Mouse (Mus musculus): ENCODE results near the gene Anks1.

Gene Anks1

DNA sequence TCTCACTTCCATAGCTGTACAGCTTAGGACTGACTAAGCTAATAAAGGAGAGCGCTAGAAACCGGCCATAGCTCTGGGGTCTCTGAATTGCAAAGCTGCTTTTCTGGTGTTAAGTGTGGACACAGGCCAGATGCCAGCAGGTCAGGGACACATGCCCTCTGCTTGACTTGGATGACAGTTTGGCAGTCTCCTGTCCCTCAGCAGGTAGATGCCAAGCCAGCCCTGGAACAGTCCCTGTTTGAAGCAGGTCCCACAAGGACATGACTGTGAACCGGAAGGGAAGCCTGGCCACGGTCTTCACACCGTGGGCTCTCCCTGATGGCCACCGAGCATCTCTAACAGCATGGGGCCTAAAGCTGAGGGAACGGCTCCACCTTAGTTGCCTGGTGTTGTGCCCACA is 153.6 kb downstream of the Anks1 start:
- TF ChIP-seq GATA4 (IDR thresholded peaks at IDR 0.05; ENCODE audit: insufficient replicate concordance, low read length), result no peak

DNA sequence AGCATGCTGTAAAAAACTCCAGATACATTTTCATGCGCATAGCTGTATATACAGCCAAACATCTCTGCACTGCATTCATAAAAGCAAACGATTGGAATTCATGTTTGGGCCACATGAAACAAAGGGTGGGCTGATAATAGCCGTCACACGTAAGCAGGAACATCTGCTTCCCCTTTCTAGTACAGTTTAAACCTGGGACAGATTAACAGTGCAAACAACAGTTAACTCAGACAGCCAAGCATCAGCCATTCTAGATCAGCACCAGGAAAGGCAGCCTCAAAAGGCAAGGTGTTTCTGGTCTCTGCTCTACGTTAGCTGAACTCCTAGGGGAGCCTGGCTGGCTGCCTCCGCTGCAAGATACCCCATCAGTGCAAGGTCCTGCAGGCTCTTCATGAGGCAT is 154.1 kb downstream of the Anks1 start:
- TF ChIP-seq GATA4 (IDR thresholded peaks at IDR 0.05; ENCODE audit: insufficient replicate concordance, low read length), result no peak

DNA sequence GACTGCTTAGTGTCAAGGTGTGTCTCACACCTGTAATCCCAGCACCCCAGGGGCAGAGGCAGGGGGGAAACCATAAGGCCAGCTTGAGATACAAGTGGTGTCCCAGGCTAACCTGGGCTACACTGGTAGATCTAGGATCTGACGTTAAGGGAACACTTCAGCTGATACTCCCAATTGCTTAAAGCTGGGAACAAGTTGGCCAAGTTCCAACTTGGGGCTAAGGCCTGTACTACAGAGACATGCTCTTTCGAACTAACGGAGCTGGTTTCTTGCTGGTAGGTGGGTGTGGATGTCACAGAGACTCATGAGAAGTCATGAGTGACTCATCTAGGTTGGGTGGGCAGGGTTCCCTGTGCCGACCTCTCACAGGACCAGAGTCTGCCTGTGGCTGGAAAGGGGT is 158.2 kb downstream of the Anks1 start:
- TF ChIP-seq GATA4 (IDR thresholded peaks at IDR 0.05; ENCODE audit: insufficient replicate concordance, low read length), result no peak

DNA sequence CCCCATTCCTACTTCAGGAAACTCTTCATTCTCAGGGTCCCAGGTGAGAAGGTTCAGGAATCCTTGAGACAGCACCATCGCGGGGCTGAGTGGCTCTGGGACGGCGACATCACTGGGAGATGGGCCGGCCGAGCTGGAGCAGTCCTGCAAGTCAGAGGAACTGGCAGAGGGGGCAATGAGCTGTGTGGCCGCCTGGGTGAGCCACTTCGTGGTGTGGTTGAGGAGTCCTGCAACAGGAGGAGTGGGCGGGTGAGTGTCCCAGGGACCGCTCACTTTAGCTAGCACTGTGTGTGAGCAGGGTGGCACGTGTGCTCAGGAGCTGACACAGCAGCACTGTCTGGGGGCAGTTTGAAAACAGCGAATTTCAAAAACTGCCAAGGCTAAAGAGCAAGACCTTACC is 160.3 kb downstream of the Anks1 start:
- TF ChIP-seq GATA4 (IDR thresholded peaks at IDR 0.05; ENCODE audit: insufficient replicate concordance, low read length), result no peak

DNA sequence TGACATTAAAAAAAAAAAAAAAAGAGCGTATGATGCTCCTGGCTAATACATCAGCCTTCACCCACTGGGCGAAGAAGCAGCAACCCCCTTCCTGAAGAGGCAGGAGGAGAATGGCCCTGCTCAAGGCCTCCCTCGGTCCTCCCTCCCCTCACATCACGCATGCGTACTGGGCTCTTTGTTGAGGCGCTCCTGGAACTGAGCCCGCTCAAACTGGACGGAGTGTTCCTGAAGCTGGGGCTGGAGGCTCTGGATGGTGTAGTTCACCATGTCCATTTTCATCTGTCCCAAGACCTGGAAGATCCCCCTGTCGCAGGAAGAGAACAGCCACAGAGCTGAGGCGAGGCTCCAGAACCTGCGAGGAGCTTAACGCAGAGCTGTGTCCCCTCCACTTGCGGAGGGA is 161.2 kb downstream of the Anks1 start:
- TF ChIP-seq GATA4 (IDR thresholded peaks at IDR 0.05; ENCODE audit: insufficient replicate concordance, low read length), result no peak

DNA sequence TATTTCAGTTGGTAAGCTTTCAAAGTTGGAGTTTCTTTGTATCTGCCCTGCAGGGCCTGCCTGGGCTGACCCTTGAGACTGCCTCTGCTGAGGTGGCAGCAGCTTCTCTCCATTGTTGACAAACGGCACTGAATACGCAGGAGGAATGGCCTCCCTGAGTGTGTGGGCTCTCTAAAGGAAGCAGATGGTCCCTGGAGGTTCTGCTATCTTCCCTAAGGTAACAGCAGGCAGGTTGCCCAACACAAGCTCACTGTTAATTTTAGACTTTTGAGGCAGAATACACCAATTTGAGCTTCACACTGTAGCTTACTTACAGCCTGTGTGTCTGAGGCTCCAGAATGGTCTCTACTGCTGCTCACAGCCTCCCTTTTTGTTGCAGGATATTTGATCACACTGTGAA is 163.6 kb downstream of the Anks1 start:
- TF ChIP-seq GATA4 (IDR thresholded peaks at IDR 0.05; ENCODE audit: insufficient replicate concordance, low read length), result no peak

DNA sequence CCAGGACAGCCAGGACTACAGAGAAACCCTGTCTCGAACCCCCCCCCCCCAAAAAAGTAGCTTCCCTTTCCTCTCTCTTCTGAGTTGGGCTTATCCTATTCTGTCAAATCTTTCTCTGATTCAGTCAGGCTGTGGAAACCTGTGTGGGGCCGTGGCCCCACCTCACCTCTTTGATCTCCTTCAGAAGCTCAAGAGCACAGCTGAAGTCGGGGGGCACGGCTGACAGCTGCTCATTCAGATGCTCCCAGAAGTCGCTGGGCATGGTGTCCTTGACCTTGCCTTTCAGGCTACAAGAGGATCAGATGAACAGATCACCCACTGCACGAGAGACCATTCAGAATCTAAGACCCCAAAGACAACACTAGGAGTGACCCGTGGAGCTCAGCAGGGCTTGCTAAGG is 165.4 kb downstream of the Anks1 start:
- TF ChIP-seq GATA4 (IDR thresholded peaks at IDR 0.05; ENCODE audit: insufficient replicate concordance, low read length), result no peak

DNA sequence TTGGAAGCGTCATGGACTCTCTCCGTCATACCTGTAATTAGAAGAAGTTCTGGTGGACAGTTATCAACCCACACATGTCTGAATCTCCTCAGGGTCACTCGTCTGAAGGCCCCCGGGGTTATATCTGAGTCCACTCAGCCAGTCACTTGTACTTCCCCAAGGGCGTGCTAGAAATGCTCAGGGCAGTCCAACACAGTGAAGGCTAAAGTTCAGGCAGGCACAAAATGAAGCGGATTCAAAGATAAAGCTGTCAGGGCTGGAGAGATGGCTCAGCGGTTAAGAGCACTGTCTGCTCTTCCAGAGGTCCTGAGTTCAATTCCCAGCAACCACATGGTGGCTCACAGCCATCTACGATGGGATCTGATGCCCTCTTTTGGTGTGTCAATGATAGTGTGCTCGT is 168.9 kb downstream of the Anks1 start:
- no peak for TF ChIP-seq GATA4 (IDR thresholded peaks at IDR 0.05; ENCODE audit: insufficient replicate concordance, low read length)

DNA sequence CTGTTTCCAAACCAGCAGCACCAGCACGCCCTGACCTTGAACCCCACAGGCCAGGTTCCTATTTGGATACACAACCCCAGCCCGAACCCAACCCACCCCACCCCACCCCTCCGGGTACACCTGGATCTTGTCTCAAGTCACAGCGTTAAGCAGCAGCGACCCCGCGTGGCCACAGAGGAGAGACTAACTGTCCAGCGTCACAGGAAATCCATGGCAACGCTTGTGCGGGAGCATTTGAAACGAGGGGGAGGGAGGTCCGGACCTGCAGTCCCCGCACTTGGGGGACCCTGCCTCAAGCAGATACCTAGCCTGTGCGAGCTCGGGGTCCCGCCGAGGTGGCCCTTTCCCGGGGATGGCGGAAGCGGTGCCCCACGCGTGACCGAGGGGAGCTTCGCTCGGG is 170.5 kb downstream of the Anks1 start:
- TF ChIP-seq GATA4 (IDR thresholded peaks at IDR 0.05; ENCODE audit: insufficient replicate concordance, low read length), result no peak

DNA sequence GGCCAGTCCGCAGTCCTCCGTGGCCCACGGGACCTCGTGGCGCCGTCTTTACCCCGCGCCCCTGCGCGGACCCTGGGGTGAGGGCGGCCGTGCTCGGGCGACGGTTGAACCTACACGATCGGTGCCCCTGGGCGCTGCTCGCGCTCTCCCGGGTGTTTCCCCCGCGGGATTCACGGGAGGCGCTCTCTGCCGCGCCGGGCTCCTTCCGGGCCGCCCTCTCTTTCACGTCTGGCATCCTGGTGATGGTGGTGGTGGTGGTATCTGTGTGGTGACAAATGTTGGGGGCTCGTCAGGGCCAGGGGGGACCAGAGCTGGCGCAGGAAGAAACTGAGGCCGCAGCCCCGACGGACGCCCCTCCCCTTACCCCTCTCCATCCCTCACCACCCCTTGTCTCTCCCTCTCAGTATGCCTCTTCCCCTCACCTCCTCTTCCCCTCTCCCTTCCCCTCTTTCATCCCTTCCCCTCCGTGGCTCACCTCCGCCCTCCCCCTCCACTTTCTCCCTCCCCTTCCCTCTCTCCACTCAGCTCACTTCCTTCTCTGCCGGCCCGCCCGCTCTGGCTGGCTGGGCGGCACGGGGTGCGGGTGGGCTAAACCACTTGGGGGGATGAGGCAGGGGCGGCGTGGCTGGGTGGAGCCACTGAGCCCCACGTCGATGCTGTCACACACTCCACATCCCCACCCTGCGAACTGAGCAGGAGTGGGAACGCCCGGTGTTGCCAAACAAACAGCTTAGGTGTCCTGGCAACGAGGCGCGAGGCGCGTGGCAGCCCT is 171.1 kb downstream of the Anks1 start, which contains the start of gene Tcp11:
Tcp11 (minus strand) TSS at position 595 of the 772 bp plus-strand sequence.
- TF ChIP-seq GATA4 (IDR thresholded peaks at IDR 0.05; ENCODE audit: insufficient replicate concordance, low read length), result no peak

DNA sequence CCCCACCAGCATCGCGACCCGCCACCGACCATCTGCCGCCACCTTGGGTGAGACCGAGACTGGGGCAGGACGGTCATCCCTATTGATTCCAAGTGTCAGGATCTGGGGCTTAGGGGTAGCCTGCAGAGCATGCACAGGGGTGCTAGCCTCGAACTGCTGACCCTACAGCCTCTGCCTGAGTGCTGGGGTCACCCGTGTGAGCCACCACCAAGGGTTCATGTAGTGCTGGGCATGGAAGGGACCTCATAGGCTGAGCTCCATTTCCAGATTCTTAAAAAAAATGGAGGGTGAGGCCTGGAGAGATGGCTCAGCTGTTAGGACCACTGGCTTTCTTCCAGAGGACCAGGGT is 171.7 kb downstream of the Anks1 start:
- TF ChIP-seq GATA4 (IDR thresholded peaks at IDR 0.05; ENCODE audit: insufficient replicate concordance, low read length), result no peak

DNA sequence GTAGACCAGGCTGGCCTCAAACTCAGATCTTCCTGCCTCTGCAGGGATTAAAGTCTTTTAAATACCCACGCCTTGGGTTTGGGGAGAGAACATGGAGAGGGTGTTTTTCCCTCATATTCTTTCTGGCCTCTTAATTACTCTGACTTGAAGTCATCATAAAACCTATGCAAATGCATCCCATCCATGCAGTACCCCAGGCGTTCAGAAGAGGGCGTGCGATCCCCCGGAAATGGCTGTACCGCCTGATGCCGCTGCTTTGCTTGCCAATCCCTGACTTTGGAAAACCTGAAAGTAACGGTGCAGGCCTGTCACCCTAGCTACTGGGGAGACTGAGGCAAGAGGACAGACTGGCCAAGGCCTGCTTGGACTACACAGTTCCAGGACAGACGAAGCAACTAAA is 172.3 kb downstream of the Anks1 start:
- TF ChIP-seq GATA4 (IDR thresholded peaks at IDR 0.05; ENCODE audit: insufficient replicate concordance, low read length), result no peak

DNA sequence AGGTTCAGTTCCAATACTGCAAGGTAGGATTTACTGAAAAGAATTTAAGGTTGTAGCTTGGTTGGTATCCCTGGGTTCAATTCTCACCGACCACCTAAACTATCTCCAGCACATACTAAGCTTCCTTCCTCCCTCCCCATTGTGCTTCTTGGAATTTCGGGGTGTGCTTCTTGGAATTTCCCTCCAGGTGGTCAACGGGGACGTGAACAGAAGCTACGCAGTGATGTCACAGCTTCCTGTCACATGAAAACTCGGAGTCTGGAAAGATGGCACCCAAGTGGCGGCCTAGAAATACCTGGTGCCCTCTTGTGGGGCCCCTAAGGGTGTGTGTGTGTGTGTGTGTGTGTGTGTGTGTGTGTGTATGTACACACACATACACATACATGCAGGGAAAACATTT is 172.8 kb downstream of the Anks1 start:
- no peak for TF ChIP-seq GATA4 (IDR thresholded peaks at IDR 0.05; ENCODE audit: insufficient replicate concordance, low read length)

DNA sequence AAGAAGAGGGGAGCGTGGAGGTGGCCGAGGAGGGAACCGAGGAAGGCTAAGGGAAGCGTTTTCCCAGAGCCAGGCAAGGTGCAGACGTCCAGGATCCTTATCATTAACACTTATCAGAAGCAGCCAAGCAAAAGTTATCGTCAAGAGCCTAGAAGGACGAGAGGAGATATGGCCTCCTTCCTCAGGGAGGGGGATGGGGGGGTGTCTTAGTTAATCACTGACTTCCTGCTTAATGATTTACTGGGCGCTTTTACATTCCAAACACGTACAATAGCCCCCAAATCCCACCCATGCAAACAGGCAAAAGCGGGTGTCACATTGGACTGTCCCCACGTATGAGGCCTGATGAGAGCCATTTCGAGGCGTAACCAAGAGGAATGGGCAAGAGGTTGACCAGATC is 173.8 kb downstream of the Anks1 start:
- TF ChIP-seq GATA4 (IDR thresholded peaks at IDR 0.05; ENCODE audit: insufficient replicate concordance, low read length), result no peak

DNA sequence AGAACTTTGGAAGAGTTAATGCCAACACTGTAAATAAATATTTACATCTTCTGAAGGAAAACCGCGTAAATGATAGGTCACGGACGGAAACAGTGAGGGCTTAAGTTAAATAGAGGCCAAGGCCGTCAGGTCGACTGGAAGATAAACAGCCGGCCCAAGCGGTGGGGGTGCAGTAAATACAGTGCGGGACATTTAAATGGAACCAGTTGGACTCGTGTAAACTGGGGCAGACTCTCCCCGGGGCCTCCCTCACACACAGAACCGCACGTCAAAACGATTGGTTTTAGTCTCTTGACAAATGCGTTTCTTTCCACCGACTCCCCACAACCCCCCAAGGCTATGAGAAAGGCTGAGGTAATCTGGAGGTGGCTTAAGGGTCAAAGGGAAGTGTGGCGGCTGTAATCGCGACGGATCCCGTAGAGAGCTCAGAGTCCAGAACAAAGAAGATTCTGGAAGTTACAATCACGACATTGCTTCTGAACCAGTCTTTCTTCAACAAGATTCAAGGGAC is 175.3 kb downstream of the Anks1 start:
- no peak for TF ChIP-seq GATA4 (IDR thresholded peaks at IDR 0.05; ENCODE audit: insufficient replicate concordance, low read length)

DNA sequence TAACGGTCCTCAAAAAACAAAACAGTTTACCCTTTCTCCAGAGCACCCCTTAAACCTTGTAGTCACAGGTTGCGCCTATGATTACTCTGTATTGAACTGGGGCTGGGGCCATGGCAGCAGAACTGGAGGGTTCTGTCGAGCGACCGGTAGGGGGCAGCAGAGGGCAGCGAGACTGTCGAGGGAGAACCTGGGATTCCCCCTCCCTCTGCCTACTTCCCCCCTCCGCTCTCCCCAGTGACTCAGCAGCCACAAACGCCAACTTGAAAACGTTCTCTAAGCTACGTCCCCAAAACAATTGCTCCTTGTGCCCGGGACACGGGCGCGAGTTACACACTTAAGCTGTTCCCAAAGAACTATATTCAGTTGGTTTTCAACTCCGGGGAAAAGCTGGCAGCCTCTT is 175.9 kb downstream of the Anks1 start:
- TF ChIP-seq GATA4 (IDR thresholded peaks at IDR 0.05; ENCODE audit: insufficient replicate concordance, low read length), result no peak

DNA sequence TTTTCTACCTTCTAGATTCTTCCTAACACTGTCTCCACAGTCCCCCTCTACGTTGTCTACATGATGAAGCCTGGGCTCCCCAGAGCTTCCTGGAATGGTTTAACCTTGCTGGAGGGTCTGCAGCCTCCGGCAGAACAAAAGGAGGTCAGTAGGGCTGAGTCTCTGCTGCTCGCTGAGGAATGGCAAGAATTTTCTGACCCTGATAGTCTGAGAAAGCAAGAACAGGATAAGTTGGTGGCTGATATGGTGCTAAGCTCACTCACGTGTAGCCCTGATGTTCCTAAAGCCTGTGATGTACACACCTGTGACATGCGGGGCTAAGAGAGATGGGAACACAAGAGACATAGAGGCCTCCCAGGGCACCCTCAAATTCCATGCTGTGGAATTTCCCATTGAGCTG is 178.3 kb downstream of the Anks1 start:
- TF ChIP-seq GATA4 (IDR thresholded peaks at IDR 0.05; ENCODE audit: insufficient replicate concordance, low read length), result no peak
